Mouse (Mus musculus) heart, embryonic 14.5 days (tissue): Measurements from ENCODE around the gene Iqcc. TPM values are rescaled to one million over a fixed set of nuclear protein-coding genes. Genes with fewer than 3 reads are reported as not detected.

Source experiments
- ATAC-seq: fragments of 200-750 bp; cut with Nextera tagmentation; 2 replicates; pipeline ENCODE4 v1.8.0; 2017; ENCODE audit warnings: low read depth, moderate TSS enrichment; ENCODE audit not compliant: insufficient number of reproducible peaks, insufficient read depth, low FRiP score
- H3K27ac ChIP-seq, 2 experiments: fragments of 200-500 bp in 1 of 2; fragments of 300-500 bp in 1 of 2; sonication (generic) in 1 of 2; replicated peaks in 1 of 2; 2 replicates each; pipeline ENCODE4 v1.5.1; 2012 to 2014; ENCODE audit warnings: low read depth in 2 of 2, low read length in 2 of 2, control low read depth in 1 of 2, mild to moderate bottlenecking in 1 of 2, mixed read lengths in 1 of 2; ENCODE audit not compliant: control insufficient read depth in 1 of 2, insufficient read depth in 1 of 2
- H3K27me3 ChIP-seq: fragments of 300-500 bp; sonication (generic); 2 replicates; pipeline ENCODE4 v1.6.1; 2014; ENCODE audit warnings: mild to moderate bottlenecking, low read length, control low read depth; ENCODE audit not compliant: control insufficient read depth, insufficient read depth
- H3K36me3 ChIP-seq: fragments of 300-500 bp; sonication (generic); 2 replicates; pipeline ENCODE4 v1.6.1; 2014; ENCODE audit warnings: mild to moderate bottlenecking, control low read depth, low read length, mixed read lengths; ENCODE audit not compliant: control insufficient read depth, insufficient read depth
- H3K4me1 ChIP-seq, 2 experiments: fragments of 200-500 bp in 1 of 2; fragments of 300-500 bp in 1 of 2; sonication (generic) in 1 of 2; 2 replicates each; pipeline ENCODE4 v1.6.1; 2012 to 2014; ENCODE audit warnings: low read length in 2 of 2, control low read depth in 1 of 2, mixed read lengths in 1 of 2; ENCODE audit not compliant: control insufficient read depth in 2 of 2, insufficient read depth in 2 of 2
- H3K4me2 ChIP-seq: fragments of 300-500 bp; sonication (generic); 2 replicates; pipeline ENCODE4 v1.6.1; 2014; ENCODE audit warnings: mild to moderate bottlenecking, low read length
- H3K4me3 ChIP-seq, 2 experiments: fragments of 200-500 bp in 1 of 2; fragments of 300-500 bp in 1 of 2; sonication (generic) in 1 of 2; 2 replicates each; pipeline ENCODE4 v1.5.1; 2012 to 2014; ENCODE audit warnings: low read length in 2 of 2, mild to moderate bottlenecking in 2 of 2, control low read depth in 1 of 2, low read depth in 1 of 2, moderate library complexity in 1 of 2; ENCODE audit not compliant: control insufficient read depth in 1 of 2, insufficient read depth in 1 of 2
- H3K9ac ChIP-seq: fragments of 300-500 bp; sonication (generic); 2 replicates; pipeline ENCODE4 v1.6.1; 2014; ENCODE audit warnings: mild to moderate bottlenecking, low read length
- H3K9me3 ChIP-seq: fragments of 300-500 bp; sonication (generic); 2 replicates; pipeline ENCODE4 v1.6.1; 2016; ENCODE audit warnings: low read length, control low read depth; ENCODE audit not compliant: control insufficient read depth
- WGBS: fragments of 180-500 bp; shearing (Covaris S2); extraction: QIAGEN DNeasy Blood & Tissue Kit; methylation state at CpG from one replicate; pipeline ENCODE4 v1.1.7; 2014; 5-methylcytosine and 5-hydroxymethylcytosine counted together
- polyA plus RNA-seq: library from polyadenylated mRNA; unstranded; fragments of >200 nt; fragmentation: Nextera tagmentation; extraction: Ambion mirVana; gene quantifications from 2 replicates; pipeline ENCODE4 v1.2.1, GENCODE M21; 2014

The Iqcc gene
- polyA plus RNA-seq = 24.1 and 25.1 TPM in 2 replicates

DNA sequence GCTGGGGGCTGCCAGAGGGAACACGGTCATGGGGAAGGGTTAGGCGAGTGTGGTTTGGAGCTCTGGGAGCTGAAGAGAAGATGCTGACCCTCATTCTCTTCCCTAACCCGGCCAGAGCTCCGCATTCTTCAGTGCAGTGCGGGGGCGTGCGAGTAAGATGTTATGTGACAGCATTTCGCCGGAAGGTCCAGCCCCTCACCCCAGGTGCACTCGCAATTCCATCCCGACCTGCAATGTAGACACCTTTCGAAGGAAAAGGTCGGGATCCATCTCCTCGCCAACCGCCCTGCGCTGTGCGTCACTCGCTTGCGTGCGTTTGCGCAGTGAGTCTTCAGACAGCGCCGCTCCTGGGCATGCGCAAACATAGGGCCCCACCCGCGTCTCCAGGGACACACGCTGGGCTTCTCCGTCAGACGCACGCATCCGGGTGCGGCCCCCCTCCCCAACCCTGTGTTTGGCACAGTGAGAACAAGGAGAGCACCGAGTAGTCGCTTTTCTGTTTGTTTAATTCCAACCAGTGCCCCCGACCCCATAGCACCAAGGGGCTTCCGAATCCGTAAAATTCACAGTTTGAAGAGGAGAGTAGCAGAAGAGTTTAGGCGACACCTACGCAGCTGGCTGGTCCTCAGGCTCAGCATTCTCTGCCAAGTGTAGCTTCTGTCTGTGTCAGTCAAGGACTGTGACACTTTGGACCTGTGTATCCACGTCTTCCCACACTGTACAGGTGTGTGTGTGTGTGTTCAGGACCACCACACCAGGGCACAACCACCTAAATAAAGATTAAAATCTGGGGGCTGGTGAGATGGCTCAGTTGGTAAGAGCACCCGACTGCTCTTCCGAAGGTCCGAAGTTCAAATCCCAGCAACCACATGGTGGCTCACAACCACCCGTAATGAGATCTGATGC lies at the start of gene Iqcc:
Iqcc (minus strand) TSS at position 314 of the 906 bp plus-strand sequence.
- ATAC-seq = peak; percentile 85
- no peaks in the 10 kb centered on the region for H3K9me3 ChIP-seq
- peak within 1 kb of the TSS; percentile 86 for H3K9ac ChIP-seq
- H3K27ac ChIP-seq = peak within 1 kb of the TSS; percentile 73 to 82
- WGBS = 3% methylated on average over 43 of the region's 44 CpGs
- peaks cover 27% of the 10 kb centered on the region for H3K36me3 ChIP-seq
- H3K4me2 ChIP-seq = peak within 1 kb of the TSS; percentile 94
- no peaks in the 10 kb centered on the region for H3K27me3 ChIP-seq
- peaks cover 14 to 23% of the 10 kb centered on the region in 2 experiments; a peak in 3 of 4 replicates for H3K4me1 ChIP-seq
- peak within 1 kb of the TSS; percentile 66 to 71 for H3K4me3 ChIP-seq

DNA sequence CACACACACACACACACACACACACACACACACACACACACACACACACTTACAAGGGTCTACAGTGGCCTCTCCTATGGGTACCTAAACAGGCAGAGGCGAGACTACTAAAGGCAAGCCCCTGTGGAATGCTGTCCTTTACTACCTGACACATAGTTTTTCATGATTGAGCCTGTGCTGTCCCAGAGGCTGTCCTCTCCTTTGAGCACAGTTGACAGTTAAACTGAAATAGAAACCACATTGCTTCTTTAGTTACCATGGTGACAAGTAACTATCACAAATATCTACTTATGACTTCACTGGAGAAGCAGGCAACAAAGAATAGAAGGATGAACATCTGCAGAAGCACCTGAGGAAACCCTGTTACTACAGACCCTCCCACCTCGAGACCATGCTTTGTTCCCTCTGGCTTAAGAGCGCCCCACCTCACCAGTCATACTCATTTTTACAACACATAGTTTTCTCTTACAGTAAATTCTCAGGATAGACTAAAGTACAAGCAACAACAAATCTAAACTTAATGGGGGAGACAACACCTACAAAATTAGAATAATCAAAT lies 43.4 kb upstream of the Iqcc start:
- H3K4me3 ChIP-seq = no peak overlapping the region
- no peak overlapping the region for H3K27ac ChIP-seq
- 87% methylated on average over 3 of the region's 3 CpGs for WGBS
- no peaks in the 10 kb centered on the region for H3K27me3 ChIP-seq
- H3K4me1 ChIP-seq = no peaks in the 10 kb centered on the region
- H3K36me3 ChIP-seq = peaks cover 74% of the 10 kb centered on the region
- H3K9ac ChIP-seq = no peak overlapping the region
- H3K9me3 ChIP-seq = no peaks in the 10 kb centered on the region
- no peak for ATAC-seq
- no peak overlapping the region for H3K4me2 ChIP-seq

DNA sequence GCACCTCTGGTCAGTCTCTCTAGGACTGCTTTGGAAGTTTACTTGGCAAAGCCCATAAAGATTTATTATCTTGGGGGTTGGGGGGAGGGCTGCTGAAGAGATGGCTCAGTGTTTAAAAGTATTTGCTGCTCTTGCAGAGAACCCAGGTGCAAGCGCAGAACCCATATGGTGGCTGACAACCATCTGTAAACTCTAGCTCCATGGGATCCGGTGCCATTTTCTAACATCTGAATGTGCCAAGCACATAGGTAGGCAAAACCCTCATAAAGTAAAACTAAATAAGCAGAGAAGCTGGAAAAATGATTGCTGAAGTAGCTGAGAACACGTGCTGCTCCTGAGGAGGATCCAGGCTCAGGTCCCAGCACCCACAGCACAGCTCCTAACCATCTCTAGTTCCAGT lies 42.7 kb upstream of the Iqcc start:
- Histone ChIP-seq H3K4me1 (no peaks in the 10 kb centered on the region), H3K27ac (no peak overlapping the region), H3K36me3 (peaks cover 74% of the 10 kb centered on the region), H3K4me3 (no peak overlapping the region), H3K27me3 (no peaks in the 10 kb centered on the region), H3K4me2 (no peak overlapping the region), H3K9ac (no peak overlapping the region), H3K9me3 (no peaks in the 10 kb centered on the region)
- 90% methylated on average over 3 of the region's 3 CpGs for WGBS
- no peak for ATAC-seq

DNA sequence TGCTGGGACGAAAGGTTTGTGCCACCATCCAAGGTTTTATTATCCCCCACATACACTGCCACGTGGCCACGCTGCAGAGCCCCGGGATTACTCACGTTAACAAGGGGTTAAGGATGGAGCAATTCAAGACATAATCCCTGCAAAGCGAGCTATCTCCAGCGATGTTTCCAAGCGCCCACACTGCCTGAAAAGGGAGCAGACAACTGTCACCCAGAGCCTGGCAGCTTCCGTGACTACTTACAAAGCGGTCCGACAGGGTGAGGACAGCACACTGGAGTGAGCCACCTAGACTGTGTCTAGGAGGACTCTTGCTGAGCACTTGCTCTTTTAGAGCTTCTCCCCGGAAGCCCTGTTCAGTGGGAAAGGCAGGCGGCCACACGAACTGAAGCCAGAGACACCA lies 35.9 kb upstream of the Iqcc start:
- ATAC-seq = no peak
- WGBS = 92% methylated on average over 14 of the region's 14 CpGs
- peaks cover 97% of the 10 kb centered on the region for H3K36me3 ChIP-seq

DNA sequence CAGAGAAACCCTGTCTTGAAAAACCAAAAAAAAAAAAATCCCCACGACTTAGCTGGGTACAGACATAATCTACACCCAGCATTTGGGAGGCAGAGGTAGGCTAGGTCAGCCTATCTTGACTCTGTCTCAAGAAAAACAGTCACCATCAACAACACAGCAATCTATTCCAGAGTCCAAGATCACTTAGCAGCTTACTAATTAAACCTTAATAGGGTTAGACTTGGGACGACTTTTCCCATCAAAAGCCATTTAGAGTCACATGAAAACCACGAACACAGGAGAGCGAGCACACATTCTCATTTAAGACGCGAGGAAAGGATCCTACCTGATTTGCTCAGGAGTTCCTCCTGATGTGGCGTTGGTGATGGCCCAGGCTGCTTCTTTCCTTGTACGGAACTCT lies 31.5 kb upstream of the Iqcc start:
- 93% methylated on average over 8 of the region's 8 CpGs for WGBS
- Histone ChIP-seq H3K27me3 (no peaks in the 10 kb centered on the region), H3K9me3 (no peaks in the 10 kb centered on the region), H3K4me2 (no peak overlapping the region), H3K27ac (no peak overlapping the region), H3K9ac (no peak overlapping the region), H3K4me3 (no peak overlapping the region), H3K36me3 (peaks cover 97% of the 10 kb centered on the region), H3K4me1 (no peaks in the 10 kb centered on the region)
- no peak for ATAC-seq

More for the DNA sequence above, 35.9 kb upstream of the Iqcc start:
- Histone ChIP-seq H3K9ac (no peak overlapping the region), H3K4me2 (no peak overlapping the region), H3K9me3 (no peaks in the 10 kb centered on the region), H3K4me1 (no peaks in the 10 kb centered on the region), H3K4me3 (no peak overlapping the region), H3K27me3 (no peaks in the 10 kb centered on the region), H3K27ac (no peak overlapping the region)

DNA sequence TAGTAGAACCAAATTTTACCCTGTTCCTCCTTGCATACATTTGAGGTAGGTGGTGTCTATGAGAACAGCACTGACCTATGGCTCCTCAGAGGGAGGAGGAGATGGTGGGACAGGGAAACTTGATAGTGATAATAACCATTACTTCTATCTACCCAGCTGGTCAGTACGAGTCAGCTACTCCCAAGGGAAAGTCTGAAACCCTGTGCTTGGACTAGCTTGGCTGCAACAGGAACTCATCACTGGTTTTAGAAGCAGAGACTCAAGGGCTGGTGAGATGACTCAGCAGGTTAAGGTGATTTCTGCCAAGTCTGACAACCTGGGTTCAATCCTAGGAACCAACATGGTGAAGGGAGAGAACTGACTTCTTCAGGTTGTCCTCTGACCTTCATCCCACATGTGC lies 29.8 kb upstream of the Iqcc start:
- Histone ChIP-seq H3K4me2 (no peak overlapping the region), H3K4me3 (no peak overlapping the region), H3K27ac (no peak overlapping the region), H3K36me3 (peaks cover 92% of the 10 kb centered on the region), H3K27me3 (no peaks in the 10 kb centered on the region), H3K9ac (no peak overlapping the region), H3K4me1 (no peaks in the 10 kb centered on the region), H3K9me3 (no peaks in the 10 kb centered on the region)
- no peak for ATAC-seq
- 74% methylated on average over 1 of the region's 1 CpGs for WGBS

DNA sequence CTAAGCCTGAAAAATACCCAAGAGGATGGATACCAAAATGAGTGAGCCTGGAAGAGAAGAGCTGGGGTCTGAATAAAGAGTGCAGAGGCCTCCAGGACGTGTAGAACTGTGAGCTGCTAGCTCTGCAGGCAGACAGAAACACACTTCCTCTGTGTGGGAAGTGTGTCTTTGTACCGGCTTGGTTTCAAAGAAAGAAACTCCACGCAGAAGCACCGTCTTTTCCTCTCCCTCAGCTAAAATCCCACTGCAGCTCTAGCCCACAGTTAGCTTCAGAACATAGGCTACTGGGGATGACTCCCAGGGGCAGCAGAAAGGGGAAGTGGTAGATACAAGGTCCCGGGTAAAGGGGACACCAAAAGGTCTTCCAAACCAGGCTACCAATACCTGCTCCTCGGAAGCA lies 26.3 kb upstream of the Iqcc start:
- Histone ChIP-seq H3K27ac (no peak overlapping the region), H3K9ac (no peak overlapping the region), H3K4me3 (no peak overlapping the region), H3K4me1 (peaks cover 0 to 4% of the 10 kb centered on the region in 2 experiments; a peak in 1 of 4 replicates), H3K36me3 (peaks cover 60% of the 10 kb centered on the region), H3K9me3 (no peaks in the 10 kb centered on the region), H3K27me3 (no peaks in the 10 kb centered on the region), H3K4me2 (no peak overlapping the region)
- 87% methylated on average over 6 of the region's 6 CpGs for WGBS
- ATAC-seq = no peak
